Mouse (Mus musculus) C2C12 (cell line): ENCODE data around the gene Nop9.
"Not testable (repeated sequence)": the region's sequence is repeated elsewhere in the genome, so short reads cannot be mapped to it uniquely, and the experiment has no call there.

Source experiments
- CEBPB ChIP-seq: IDR thresholded peaks from one replicate; pipeline ENCODE4 v1.6.1; 2011; ENCODE audit warnings: low read depth, mild to moderate bottlenecking, control low read depth, moderate library complexity
- CTCF ChIP-seq: IDR thresholded peaks from one replicate; pipeline ENCODE4 v1.5.1; 2011; ENCODE audit not compliant: control insufficient read depth, insufficient read depth, insufficient read length
- MAX ChIP-seq: IDR thresholded peaks from one replicate; pipeline ENCODE4 v1.6.1; 2011; ENCODE audit warnings: mild to moderate bottlenecking, control low read depth

DNA sequence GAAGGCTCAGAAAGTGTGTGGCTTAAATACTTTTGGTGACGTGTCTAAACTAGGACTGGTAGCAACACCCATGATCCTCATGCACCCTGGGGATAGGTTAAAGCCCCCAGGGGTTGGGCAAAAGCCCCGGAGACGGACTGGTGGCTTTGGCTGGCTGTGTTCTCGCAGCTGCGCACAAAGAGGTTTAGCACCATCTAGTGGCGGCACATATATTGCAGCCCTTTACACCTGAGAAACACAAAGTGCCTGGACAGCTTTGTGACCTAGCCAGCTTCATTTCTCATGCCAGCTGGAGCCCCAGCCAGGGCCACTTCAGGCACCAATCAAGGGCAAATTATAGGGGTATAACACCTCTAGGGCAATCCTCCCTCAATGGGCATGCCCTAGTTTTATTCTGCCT, 14.7 kb downstream of the Nop9 start:
- TF ChIP-seq CTCF, result peak; percentile 65
- peak; percentile 29 for TF ChIP-seq MAX
- TF ChIP-seq CEBPB, result not testable (repeated sequence)
